Mouse (Mus musculus) small intestine, adult 2 months (tissue): Measurements from ENCODE around the gene Kmt2a. TPM values are rescaled to one million over a fixed set of nuclear protein-coding genes. Genes with fewer than 3 reads are reported as not detected.
"Not testable (repeated sequence)": the region's sequence is repeated elsewhere in the genome, so short reads cannot be mapped to it uniquely, and the experiment has no call there.

Source experiments
- H3K27ac ChIP-seq: fragments of 200-500 bp; 2 replicates; pipeline ENCODE4 v1.5.1; 2012; ENCODE audit warnings: low read depth, low read length, control low read depth, inconsistent platforms; ENCODE audit not compliant: insufficient read depth
- H3K27me3 ChIP-seq: fragments of 200-500 bp; 2 replicates; pipeline ENCODE4 v1.6.1; 2012; ENCODE audit warnings: mild to moderate bottlenecking, moderate library complexity, low read length, inconsistent platforms; ENCODE audit not compliant: control insufficient read depth, insufficient read depth
- H3K36me3 ChIP-seq: fragments of 200-500 bp; 2 replicates; pipeline ENCODE4 v1.6.1; 2012; ENCODE audit warnings: mild to moderate bottlenecking, low read length, control low read depth, inconsistent platforms; ENCODE audit not compliant: control insufficient read depth, insufficient read depth
- H3K4me1 ChIP-seq: fragments of 200-500 bp; 2 replicates; pipeline ENCODE4 v1.6.1; 2012; ENCODE audit warnings: low read length, inconsistent platforms, mixed read lengths; ENCODE audit not compliant: control insufficient read depth, insufficient read depth, insufficient read length
- H3K4me3 ChIP-seq: fragments of 200-500 bp; 2 replicates; pipeline ENCODE4 v1.5.1; 2012; ENCODE audit warnings: low read depth, mild to moderate bottlenecking, control low read depth, inconsistent platforms, low read length, moderate library complexity
- CTCF ChIP-seq: fragments of 200-500 bp; IDR thresholded peaks from 2 replicates; pipeline ENCODE4 v1.5.1; 2012; ENCODE audit warnings: low read depth, mild to moderate bottlenecking, control low read depth, inconsistent platforms, low read length, moderate library complexity, mixed read lengths; ENCODE audit not compliant: insufficient replicate concordance, insufficient read length; ENCODE audit errors: extremely low read depth
- POLR2A ChIP-seq: fragments of 200-500 bp; IDR thresholded peaks from 2 replicates; pipeline ENCODE4 v1.6.1; 2012; ENCODE audit warnings: low read depth, mild to moderate bottlenecking, control low read depth, inconsistent platforms, low read length, moderate library complexity
- WGBS: fragments of 180-500 bp; shearing (Covaris S2); methylation state at CpG from one replicate; pipeline ENCODE4 v1.1.7; 2018; 5-methylcytosine and 5-hydroxymethylcytosine counted together
- polyA plus RNA-seq: library from polyadenylated mRNA; depleted of rRNA; stranded (reverse); fragments of >200 nt; gene quantifications from 2 replicates; pipeline ENCODE4 v1.2.3, GENCODE M21; 2012; rRNA removed

Gene Kmt2a
- polyA plus RNA-seq, 1 experiment, result 12.2 TPM

DNA sequence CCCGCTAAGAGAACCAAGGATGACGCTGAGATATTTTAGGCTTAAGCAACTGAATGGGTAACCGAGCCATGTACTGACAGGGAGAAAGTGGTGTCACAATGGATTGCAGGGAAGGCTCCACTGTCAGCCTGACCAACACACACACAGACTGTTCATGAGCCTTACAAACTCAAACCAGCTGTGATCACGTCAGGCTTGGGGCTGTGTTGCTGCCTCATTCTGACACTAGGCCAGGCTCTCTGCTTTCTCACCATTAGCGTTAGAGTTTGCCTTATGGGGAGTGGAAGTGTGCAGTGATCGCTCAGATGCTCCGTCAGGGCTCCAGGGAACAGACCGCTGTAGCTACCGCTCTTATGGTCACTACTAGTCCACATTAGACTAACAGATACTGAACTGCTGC is 88.3 kb downstream of the Kmt2a start:
- H3K4me1 ChIP-seq, result no peaks in the 10 kb centered on the region
- no peak overlapping the region for H3K4me3 ChIP-seq
- WGBS, result 86% methylated on average over 9 of the region's 9 CpGs
- no peaks in the 10 kb centered on the region for H3K27me3 ChIP-seq
- H3K36me3 ChIP-seq, result peaks cover 28% of the 10 kb centered on the region
- TF ChIP-seq POLR2A (no peak), CTCF (no peak)
- H3K27ac ChIP-seq, result no peak overlapping the region

DNA sequence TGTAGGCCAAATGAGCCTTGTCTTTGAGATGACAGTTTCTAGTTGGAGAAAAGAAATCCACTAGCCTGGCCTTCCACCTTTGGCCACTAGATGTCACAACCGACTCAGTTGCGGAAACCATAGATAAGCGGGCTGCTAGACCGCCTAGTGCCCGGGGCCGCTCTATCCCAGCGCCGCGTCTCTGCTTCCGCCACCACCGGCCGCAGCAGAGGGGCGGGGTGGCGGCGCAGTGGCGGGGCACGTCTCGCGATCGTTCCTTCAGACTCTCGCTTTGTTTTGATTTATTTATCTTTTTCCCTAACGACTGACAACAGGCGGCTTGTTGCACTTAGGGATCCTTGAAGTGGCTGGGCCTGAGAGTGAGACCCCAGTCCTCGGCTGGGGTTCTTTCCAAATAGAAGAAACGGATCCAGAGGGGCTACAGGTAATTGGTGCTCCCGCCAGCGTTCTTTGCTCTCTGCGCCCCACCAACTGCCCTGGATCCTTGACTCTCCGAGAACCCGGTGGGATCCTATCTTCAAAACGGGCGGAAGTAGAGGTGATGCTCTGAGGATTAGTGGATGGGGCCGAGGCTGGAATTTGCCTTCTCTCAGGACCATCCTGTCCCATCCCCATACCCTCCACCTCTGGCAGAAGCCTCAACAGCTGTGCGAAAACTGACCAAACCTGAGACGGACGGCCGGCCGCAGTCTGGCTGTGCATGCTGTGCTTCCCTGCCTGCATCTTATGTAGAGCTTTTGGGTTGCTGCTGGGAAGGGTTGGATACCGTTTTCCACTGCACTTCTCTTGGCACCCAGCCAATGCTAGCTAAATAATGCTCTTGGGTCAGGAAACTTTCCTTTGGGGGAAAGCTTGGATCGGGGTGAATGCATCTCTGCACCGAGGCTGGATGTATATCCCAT is 108.1 kb downstream of the Kmt2a start:
- Histone ChIP-seq H3K36me3 (no peaks in the 10 kb centered on the region), H3K4me1 (peaks cover 6% of the 10 kb centered on the region; the same call in 1 of the 2 replicates), H3K4me3 (peak overlapping the region; percentile 82), H3K27me3 (no peaks in the 10 kb centered on the region), H3K27ac (peak overlapping the region; percentile 61)
- WGBS, result under 1% methylated on average over 41 of the region's 41 CpGs
- TF ChIP-seq POLR2A (no peak), CTCF (peak; percentile 77; the same call in 1 of the 2 replicates)

DNA sequence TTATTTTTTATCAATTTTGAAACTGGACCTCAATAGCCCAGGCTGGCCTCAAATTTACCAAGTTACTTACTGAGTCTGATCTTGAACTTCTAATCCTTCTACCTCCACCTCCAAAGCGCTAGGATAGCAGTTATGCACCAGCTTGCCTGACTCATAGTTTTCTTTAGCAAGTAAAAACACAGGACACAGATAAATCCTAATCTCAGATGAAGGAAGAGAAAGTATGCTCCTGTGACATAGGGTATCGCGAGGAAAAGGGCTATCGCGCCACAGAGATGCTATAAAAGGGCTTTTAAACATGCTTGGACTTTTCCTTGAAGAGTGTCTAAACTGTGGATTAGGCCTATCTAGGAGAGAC is 108.7 kb downstream of the Kmt2a start:
- Histone ChIP-seq H3K27ac (peak overlapping the region; percentile 61; the same call in 1 of the 2 replicates), H3K4me3 (no peak overlapping the region), H3K4me1 (peaks cover 6% of the 10 kb centered on the region; the same call in 1 of the 2 replicates), H3K36me3 (no peaks in the 10 kb centered on the region), H3K27me3 (no peaks in the 10 kb centered on the region)
- 23% methylated on average over 5 of the region's 5 CpGs for WGBS
- TF ChIP-seq POLR2A (no peak), CTCF (no peak)

DNA sequence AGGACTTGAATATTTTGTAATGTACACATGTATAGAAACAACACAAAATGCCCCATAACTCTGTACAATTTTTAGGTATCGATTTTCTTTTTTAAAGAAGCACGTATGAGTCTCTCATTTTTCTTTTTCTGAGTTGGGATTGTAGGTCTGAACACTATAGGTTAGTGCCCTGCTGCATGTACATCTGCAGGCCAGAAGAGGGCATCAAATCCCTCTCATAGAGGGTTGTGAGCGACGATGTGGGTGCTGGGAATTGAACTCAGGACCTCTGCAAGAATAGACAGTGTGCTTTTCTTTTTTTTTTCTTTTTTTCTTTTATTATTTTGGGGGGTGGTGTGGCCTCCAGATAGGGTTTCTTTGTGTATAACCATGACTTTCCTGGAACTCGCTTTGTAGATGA is 109.7 kb downstream of the Kmt2a start:
- TF ChIP-seq CTCF (no peak), POLR2A (no peak)
- H3K27me3 ChIP-seq, result no peaks in the 10 kb centered on the region
- H3K4me3 ChIP-seq, result no peak overlapping the region
- peaks cover 6% of the 10 kb centered on the region; the same call in 1 of the 2 replicates for H3K4me1 ChIP-seq
- no peaks in the 10 kb centered on the region for H3K36me3 ChIP-seq
- H3K27ac ChIP-seq, result no peak overlapping the region
- WGBS, result 96% methylated on average over 5 of the region's 5 CpGs

DNA sequence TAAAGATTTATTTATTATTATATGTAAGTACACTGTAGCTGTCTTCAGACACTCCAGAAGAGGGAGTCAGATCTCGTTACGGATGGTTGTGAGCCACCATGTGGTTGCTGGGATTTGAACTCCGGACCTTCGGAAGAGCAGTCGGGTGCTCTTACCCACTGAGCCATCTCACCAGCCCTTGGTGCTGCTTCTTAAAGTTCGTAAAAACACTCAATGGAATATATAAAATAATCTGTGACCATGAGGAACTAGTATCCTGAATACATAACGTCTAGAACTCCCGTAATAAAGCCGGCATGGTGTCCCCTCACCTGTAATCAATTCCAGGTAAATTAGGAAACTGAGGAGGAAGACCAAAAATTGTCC is 113.1 kb downstream of the Kmt2a start:
- H3K4me3 ChIP-seq, result peak overlapping the region; percentile 37; the same call in 1 of the 2 replicates
- H3K27ac ChIP-seq, H3K4me1 ChIP-seq, H3K36me3 ChIP-seq, H3K27me3 ChIP-seq: not testable (repeated sequence)
- WGBS, result 23% methylated on average over 8 of the region's 9 CpGs

DNA sequence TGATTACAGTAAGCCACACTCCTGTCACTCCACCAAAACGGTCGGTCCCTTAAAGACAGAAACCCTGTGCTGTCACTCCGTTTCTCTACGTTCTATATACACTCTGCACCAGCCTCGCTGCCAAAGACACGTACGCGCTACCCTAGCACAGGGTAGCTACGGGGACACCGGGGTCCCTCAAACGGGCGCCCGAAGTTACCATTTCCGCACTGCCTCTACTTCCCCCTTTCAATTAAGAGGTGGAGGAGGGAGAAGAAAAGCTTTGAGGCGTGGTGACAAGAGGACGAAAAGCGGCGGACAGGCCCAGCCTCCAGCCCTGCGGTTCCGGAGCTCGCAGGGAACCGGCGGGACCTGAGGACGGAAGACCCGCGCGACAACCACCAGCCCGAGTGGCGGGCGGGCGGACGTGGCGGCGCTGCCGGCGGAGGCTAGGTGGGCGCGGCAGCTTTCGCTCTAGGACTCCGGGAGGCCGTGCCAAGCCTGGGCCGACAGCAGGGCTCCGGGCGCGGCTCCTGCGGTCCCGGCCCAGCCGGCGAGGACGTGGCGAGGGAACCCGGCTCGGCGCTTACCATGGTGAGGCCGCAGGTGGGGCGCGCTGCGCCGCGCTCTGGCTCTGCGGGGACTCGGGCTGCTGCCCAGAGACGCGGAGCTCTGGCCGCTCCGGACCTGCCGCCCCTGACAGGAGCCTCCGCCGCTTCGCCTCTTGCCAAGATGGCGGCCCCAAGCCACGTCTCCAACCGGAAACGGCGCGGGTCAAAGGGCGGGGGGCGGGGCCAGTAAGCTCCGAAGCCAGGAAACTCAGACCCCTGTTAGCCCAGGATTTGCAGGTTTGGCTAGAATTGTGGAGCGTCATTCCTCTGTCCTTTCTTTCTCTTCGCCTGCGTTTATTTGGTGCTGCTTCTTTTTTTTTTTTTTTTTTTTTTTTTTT is 113.7 kb downstream of the Kmt2a start, which contains the start of the genes Arcn1 and Ift46:
TSS of gene Arcn1 (minus strand) at position 745 of the 928 bp plus-strand sequence.
TSS of gene Ift46 (plus strand) at position 808 of the 928 bp plus-strand sequence.
- WGBS, result under 1% methylated on average over 82 of the region's 82 CpGs
- no peaks in the 10 kb centered on the region for H3K36me3 ChIP-seq
- H3K4me3 ChIP-seq, result peak within 1 kb of the TSS; percentile 94
- no peaks in the 10 kb centered on the region for H3K27me3 ChIP-seq
- peak within 1 kb of the TSS; percentile 90 for H3K27ac ChIP-seq
- H3K4me1 ChIP-seq, result peaks cover 5% of the 10 kb centered on the region; the same call in 1 of the 2 replicates
- TF ChIP-seq CTCF (no peak), POLR2A (peak; percentile 78)

DNA sequence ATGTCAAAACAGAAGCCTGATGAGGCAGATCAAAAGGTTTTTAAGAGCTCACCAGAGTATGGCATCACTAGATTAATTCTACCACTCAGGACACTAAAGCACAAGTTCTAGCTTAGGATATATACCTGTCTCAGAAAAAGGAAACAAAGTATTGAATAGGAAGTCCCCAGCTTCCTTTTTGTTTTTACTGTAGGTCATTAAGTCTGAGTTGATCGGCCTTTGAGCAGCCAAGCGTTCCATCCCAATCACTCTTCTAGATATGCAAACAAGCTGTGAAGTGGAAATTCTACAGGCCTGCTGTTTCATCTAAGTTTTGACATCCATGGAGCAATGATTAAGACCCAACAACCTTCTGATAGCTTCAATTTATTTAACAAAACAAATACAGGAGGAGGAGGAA is 120.2 kb downstream of the Kmt2a start:
- H3K27me3 ChIP-seq, result no peaks in the 10 kb centered on the region
- H3K4me1 ChIP-seq, result peaks cover 12% of the 10 kb centered on the region; the same call in 1 of the 2 replicates
- H3K36me3 ChIP-seq, result peaks cover 27% of the 10 kb centered on the region
- H3K27ac ChIP-seq, result no peak overlapping the region
- WGBS, result 5% methylated on average over 2 of the region's 2 CpGs
- TF ChIP-seq CTCF, result no peak
- no peak for TF ChIP-seq POLR2A
- no peak overlapping the region for H3K4me3 ChIP-seq

Other genes starting within 250 kb of the Kmt2a start
- gene Treh, start 208.1 kb downstream of the Kmt2a start, polyA plus RNA-seq, result 131 and 183 TPM in 2 replicates
- 29.8 and 34.1 TPM in 2 replicates for gene Phldb1, start 146.1 kb downstream of the Kmt2a start, polyA plus RNA-seq
- 19.3 and 47.9 TPM in 2 replicates for gene Arcn1, start 113.5 kb downstream of the Kmt2a start, polyA plus RNA-seq
- 13.4 and 26.2 TPM in 2 replicates for gene Ift46, start 113.4 kb downstream of the Kmt2a start, polyA plus RNA-seq
- gene Tmem25, start 82.0 kb downstream of the Kmt2a start, polyA plus RNA-seq, result 2.9 and 6.9 TPM in 2 replicates
- 2.1 and 9.4 TPM in 2 replicates for gene Ttc36, start 78.2 kb downstream of the Kmt2a start, polyA plus RNA-seq
- gene Atp5l, start 39.4 kb upstream of the Kmt2a start, polyA plus RNA-seq, result 72.7 and 102 TPM in 2 replicates
- 4.9 and 7.1 TPM in 2 replicates for gene Ube4a, start 84.3 kb upstream of the Kmt2a start, polyA plus RNA-seq
- 2.8 and 4.0 TPM in 2 replicates for gene Cd3g, start 99.1 kb upstream of the Kmt2a start, polyA plus RNA-seq
- gene Cd3d, start 100.5 kb upstream of the Kmt2a start, polyA plus RNA-seq, result 3.3 and 3.8 TPM in 2 replicates
- 12.9 and 13.7 TPM in 2 replicates for gene Cd3e, start 128.3 kb upstream of the Kmt2a start, polyA plus RNA-seq
- gene Mpzl2, start 158.5 kb upstream of the Kmt2a start, polyA plus RNA-seq, result 5.3 and 8.2 TPM in 2 replicates
- gene Mpzl3, start 173.9 kb upstream of the Kmt2a start, polyA plus RNA-seq, result 11.1 and 12.2 TPM in 2 replicates
- 2.5 and 3.9 TPM in 2 replicates for gene Jaml, start 197.9 kb upstream of the Kmt2a start, polyA plus RNA-seq
- 0.27 and 0.98 TPM in 2 replicates for gene Scn2b, start 236.5 kb upstream of the Kmt2a start, polyA plus RNA-seq